Mouse (Mus musculus) midbrain, postnatal 0 days (tissue): ENCODE results near the gene Mpdu1. TPM values are rescaled to one million over a fixed set of nuclear protein-coding genes. Genes with fewer than 3 reads are reported as not detected.

Experiments used
- ATAC-seq: fragments of 200-750 bp; cut with Nextera tagmentation; 2 replicates; pipeline ENCODE4 v1.8.0; 2017; ENCODE audit warnings: moderate number of reproducible peaks, mild to moderate bottlenecking, moderate TSS enrichment, moderate library complexity; ENCODE audit not compliant: low FRiP score
- DNase-seq: peaks from one replicate; pipeline ENCODE4 v3.0.0-alpha.2; 2015; ENCODE audit warnings: low spot score
- H3K27ac ChIP-seq: fragments of 300-500 bp; sonication (generic); 2 replicates; pipeline ENCODE4 v1.5.1; 2014; ENCODE audit warnings: low read depth, mild to moderate bottlenecking, low read length, mixed read lengths
- H3K27me3 ChIP-seq: fragments of 300-500 bp; sonication (generic); 2 replicates; pipeline ENCODE4 v1.6.1; 2014; ENCODE audit warnings: low read length, control low read depth, mixed read lengths; ENCODE audit not compliant: insufficient read depth
- H3K36me3 ChIP-seq: fragments of 300-500 bp; sonication (generic); 2 replicates; pipeline ENCODE4 v1.6.1; 2014; ENCODE audit warnings: low read length, control low read depth, mixed read lengths; ENCODE audit not compliant: insufficient read depth
- H3K4me1 ChIP-seq: fragments of 300-500 bp; sonication (generic); 2 replicates; pipeline ENCODE4 v1.6.1; 2014; ENCODE audit warnings: mild to moderate bottlenecking, control low read depth, antibody characterized with exemption, low read length, mixed read lengths; ENCODE audit not compliant: insufficient read depth
- H3K4me2 ChIP-seq: fragments of 300-500 bp; sonication (generic); 2 replicates; pipeline ENCODE4 v1.6.1; 2014; ENCODE audit warnings: low read depth, mild to moderate bottlenecking, low read length, mixed read lengths; ENCODE audit not compliant: poor library complexity, severe bottlenecking
- H3K4me3 ChIP-seq: fragments of 300-500 bp; sonication (generic); 2 replicates; pipeline ENCODE4 v1.5.1; 2014; ENCODE audit warnings: low read depth, mild to moderate bottlenecking, low read length, moderate library complexity
- H3K9ac ChIP-seq: fragments of 300-500 bp; sonication (generic); replicated peaks from 2 replicates; pipeline ENCODE4 v1.6.1; 2014; ENCODE audit warnings: mild to moderate bottlenecking, low read length, moderate library complexity, mixed read lengths; ENCODE audit not compliant: poor library complexity, severe bottlenecking
- H3K9me3 ChIP-seq: fragments of 300-500 bp; sonication (generic); 2 replicates; pipeline ENCODE4 v1.6.1; 2016; ENCODE audit warnings: low read length, control low read depth
- CTCF ChIP-seq: IDR thresholded peaks from 2 replicates; pipeline ENCODE4 v1.5.1; 2016; ENCODE audit warnings: antibody characterized with exemption, mild to moderate bottlenecking
- WGBS: fragments of 180-500 bp; shearing (Covaris S2); extraction: QIAGEN DNeasy Blood & Tissue Kit; methylation state at CpG from one replicate; pipeline ENCODE4 v1.1.7; 2014; 5-methylcytosine and 5-hydroxymethylcytosine counted together
- microRNA counts: library from miRNA; unstranded; fragments of <30 nt; microRNA quantifications from one replicate; lab custom pipeline; 2015
- microRNA-seq: library from miRNA; unstranded; fragments of <30 nt; microRNA quantifications from one replicate; pipeline ENCODE4, GENCODE M21; 2016; ENCODE audit warnings: borderline number of aligned reads
- polyA plus RNA-seq: library from polyadenylated mRNA; unstranded; fragments of >200 nt; fragmentation: Nextera tagmentation; extraction: Ambion mirVana; gene quantifications from 2 replicates; pipeline ENCODE4 v1.2.1, GENCODE M21; 2015
- total RNA-seq: library from RNA; depleted of rRNA; stranded (reverse); fragments of >200 nt; gene quantifications from 2 replicates; pipeline ENCODE4 v1.2.3, GENCODE M21; 2014; rRNA removed

The Mpdu1 gene
- total and polyA plus RNA-seq, 2 experiments from 2014 or later, result 118 to 278 TPM

GRCm38 (mm10) chr11:69613553-69614256 is 48.7 kb downstream of the Mpdu1 start:
- 7% methylated on average over 19 of the region's 19 CpGs for WGBS
- TF ChIP-seq CTCF, result peak; percentile 78
- Histone ChIP-seq H3K9me3 (no peaks in the 10 kb centered on the region), H3K4me2 (no peak overlapping the region), H3K36me3 (no peaks in the 10 kb centered on the region), H3K27ac (peak overlapping the region; percentile 26; the same call in 1 of the 2 replicates), H3K4me1 (no peaks in the 10 kb centered on the region), H3K27me3 (no peaks in the 10 kb centered on the region), H3K4me3 (no peak overlapping the region), H3K9ac (no peak overlapping the region)
- DNase-seq, result peak; percentile 81
- ATAC-seq, result no peak

GRCm38 (mm10) chr11:69610899-69611298 is 51.5 kb downstream of the Mpdu1 start:
- H3K9me3 ChIP-seq, result no peaks in the 10 kb centered on the region
- WGBS, result 69% methylated on average over 4 of the region's 4 CpGs
- no peak overlapping the region for H3K27ac ChIP-seq
- no peaks in the 10 kb centered on the region for H3K27me3 ChIP-seq
- H3K9ac ChIP-seq, result no peak overlapping the region
- DNase-seq (peak; percentile 68), ATAC-seq (peak; percentile 38; the same call in 1 of the 2 replicates)
- no peak overlapping the region for H3K4me3 ChIP-seq
- H3K36me3 ChIP-seq, result no peaks in the 10 kb centered on the region
- 0 out of 2 replicates have a peak, but pooled peaks cover 3% of the 10 kb centered on the region for H3K4me1 ChIP-seq
- H3K4me2 ChIP-seq, result no peak overlapping the region
- no peak for TF ChIP-seq CTCF

GRCm38 (mm10) chr11:69609416-69609815 is 53.0 kb downstream of the Mpdu1 start:
- no peak for DNase-seq
- Histone ChIP-seq H3K4me2 (no peak overlapping the region), H3K9ac (no peak overlapping the region), H3K36me3 (no peaks in the 10 kb centered on the region), H3K4me3 (no peak overlapping the region), H3K4me1 (0 out of 2 replicates have a peak, but pooled peaks cover 3% of the 10 kb centered on the region), H3K9me3 (no peaks in the 10 kb centered on the region), H3K27me3 (no peaks in the 10 kb centered on the region), H3K27ac (no peak overlapping the region)
- no peak for ATAC-seq
- WGBS, result 63% methylated on average over 7 of the region's 7 CpGs
- no peak for TF ChIP-seq CTCF

GRCm38 (mm10) chr11:69608525-69608924 is 53.9 kb downstream of the Mpdu1 start:
- Histone ChIP-seq H3K36me3 (no peaks in the 10 kb centered on the region), H3K4me3 (no peak overlapping the region), H3K4me2 (no peak overlapping the region), H3K9ac (no peak overlapping the region), H3K27ac (no peak overlapping the region), H3K9me3 (no peaks in the 10 kb centered on the region), H3K4me1 (peaks cover 10% of the 10 kb centered on the region), H3K27me3 (no peaks in the 10 kb centered on the region)
- 93% methylated on average over 3 of the region's 3 CpGs for WGBS
- DNase-seq (no peak), ATAC-seq (no peak)
- no peak for TF ChIP-seq CTCF

- H3K27me3 ChIP-seq, result no peaks in the 10 kb centered on the region
- TF ChIP-seq CTCF, result no peak
- H3K9me3 ChIP-seq, result no peaks in the 10 kb centered on the region
- DNase-seq (no peak), ATAC-seq (no peak)
- H3K4me2 ChIP-seq, result no peak overlapping the region
- peaks cover 10% of the 10 kb centered on the region for H3K36me3 ChIP-seq
- H3K9ac ChIP-seq, result no peak overlapping the region
- H3K4me1 ChIP-seq, result peaks cover 10% of the 10 kb centered on the region
- WGBS, result 87% methylated on average over 2 of the region's 2 CpGs
- no peak overlapping the region for H3K27ac ChIP-seq
- no peak overlapping the region for H3K4me3 ChIP-seq
Observed at GRCm38 (mm10) chr11:69606832-69607231, 55.6 kb downstream of the Mpdu1 start.

MicroRNAs encoded within 50 kb of the gene (microRNA counts, 519-probe panel; counts per million panel counts)
- 528 counts per million, percentile 58 among the panel's probes with 10 or more counts for microRNA mmu-miR-1934 (lab: Ali Mortazavi, UCI)
- 2,727 counts per million, percentile 68 among the panel's probes with 10 or more counts for microRNA mmu-miR-467f (lab: Ali Mortazavi, UCI)

Small RNA genes lying within 50 kb of the gene (microRNA-seq; reads per million reads assigned to microRNA genes)
- 4.4 reads per million, percentile 7 among the genes with 10 or more reads in this experiment for gene Mir1934
- gene Mir467f, result not detected

Other genes starting within 250 kb of the Mpdu1 start
Only the 30 nearest of the 34 such genes appear.
- 9.5 and 12.5 TPM in 2 replicates for gene Dnah2, start 113.5 kb downstream of the Mpdu1 start, total RNA-seq
- gene Dnah2, start 113.5 kb downstream of the Mpdu1 start, polyA plus RNA-seq, result 3.9 and 4.1 TPM in 2 replicates
- gene Efnb3, start 102.4 kb downstream of the Mpdu1 start, total RNA-seq, result 145 and 155 TPM in 2 replicates
- gene Efnb3, start 102.4 kb downstream of the Mpdu1 start, polyA plus RNA-seq, result 151 and 166 TPM in 2 replicates
- gene Wrap53, start 82.4 kb downstream of the Mpdu1 start, total RNA-seq, result 15.7 and 16.8 TPM in 2 replicates
- 12.6 and 14.2 TPM in 2 replicates for gene Wrap53, start 82.4 kb downstream of the Mpdu1 start, polyA plus RNA-seq
- 29.5 and 34.5 TPM in 2 replicates for gene Trp53, start 82.3 kb downstream of the Mpdu1 start, total RNA-seq
- gene Trp53, start 82.3 kb downstream of the Mpdu1 start, polyA plus RNA-seq, result 30.3 and 31.9 TPM in 2 replicates
- 145 and 161 TPM in 2 replicates for gene Atp1b2, start 56.7 kb downstream of the Mpdu1 start, total RNA-seq
- gene Atp1b2, start 56.7 kb downstream of the Mpdu1 start, polyA plus RNA-seq, result 167 and 175 TPM in 2 replicates
- gene Shbg, start 44.7 kb downstream of the Mpdu1 start, total RNA-seq, result not detected in 2 replicates
- not detected in 2 replicates for gene Shbg, start 44.7 kb downstream of the Mpdu1 start, polyA plus RNA-seq
- 10.5 and 13.3 TPM in 2 replicates for gene Sat2, start 40.6 kb downstream of the Mpdu1 start, total RNA-seq
- 29.6 and 29.9 TPM in 2 replicates for gene Sat2, start 40.6 kb downstream of the Mpdu1 start, polyA plus RNA-seq
- 76.6 and 84.1 TPM in 2 replicates for gene Fxr2, start 29.7 kb downstream of the Mpdu1 start, total RNA-seq
- gene Fxr2, start 29.7 kb downstream of the Mpdu1 start, polyA plus RNA-seq, result 22.5 and 27.2 TPM in 2 replicates
- 0.27 TPM in 1 of 2 replicates, not detected in the other for gene Sox15, start 7.3 kb downstream of the Mpdu1 start, total RNA-seq
- gene Sox15, start 7.3 kb downstream of the Mpdu1 start, polyA plus RNA-seq, result 0.19 and 0.20 TPM in 2 replicates
- 7.2 and 10.3 TPM in 2 replicates for gene Cd68, start 3.5 kb upstream of the Mpdu1 start, total RNA-seq
- 10.6 and 11.0 TPM in 2 replicates for gene Cd68, start 3.5 kb upstream of the Mpdu1 start, polyA plus RNA-seq
- gene Eif4a1, start 9.8 kb upstream of the Mpdu1 start, total RNA-seq, result 767 and 793 TPM in 2 replicates
- 501 and 502 TPM in 2 replicates for gene Eif4a1, start 9.8 kb upstream of the Mpdu1 start, polyA plus RNA-seq
- gene Senp3, start 19.4 kb upstream of the Mpdu1 start, total RNA-seq, result 81.7 and 89.2 TPM in 2 replicates
- 70.3 and 74.0 TPM in 2 replicates for gene Senp3, start 19.4 kb upstream of the Mpdu1 start, polyA plus RNA-seq
- 0.27 and 0.57 TPM in 2 replicates for gene Tnfsf13, start 23.1 kb upstream of the Mpdu1 start, total RNA-seq
- gene Tnfsf13, start 23.1 kb upstream of the Mpdu1 start, polyA plus RNA-seq, result 0.96 and 1.1 TPM in 2 replicates
- 4.7 and 6.2 TPM in 2 replicates for gene Tnfsf12, start 33.2 kb upstream of the Mpdu1 start, total RNA-seq
- gene Tnfsf12, start 33.2 kb upstream of the Mpdu1 start, polyA plus RNA-seq, result 4.3 and 4.5 TPM in 2 replicates
- 1.3 and 1.8 TPM in 2 replicates for gene Tnfsfm13, start 33.5 kb upstream of the Mpdu1 start, total RNA-seq
- gene Tnfsfm13, start 33.5 kb upstream of the Mpdu1 start, polyA plus RNA-seq, result 1.2 and 1.9 TPM in 2 replicates
- 16.9 and 25.1 TPM in 2 replicates for gene Polr2a, start 96.0 kb upstream of the Mpdu1 start, total RNA-seq
- 9.0 and 10.2 TPM in 2 replicates for gene Polr2a, start 96.0 kb upstream of the Mpdu1 start, polyA plus RNA-seq
- gene Slc35g3, start 99.3 kb upstream of the Mpdu1 start, total RNA-seq, result not detected in 2 replicates
- gene Slc35g3, start 99.3 kb upstream of the Mpdu1 start, polyA plus RNA-seq, result 0.23 and 0.26 TPM in 2 replicates
- gene Zbtb4, start 103.3 kb upstream of the Mpdu1 start, total RNA-seq, result 31.5 and 34.3 TPM in 2 replicates
- gene Zbtb4, start 103.3 kb upstream of the Mpdu1 start, polyA plus RNA-seq, result 4.4 and 5.0 TPM in 2 replicates
- gene Chrnb1, start 133.3 kb upstream of the Mpdu1 start, total RNA-seq, result 1.5 and 1.6 TPM in 2 replicates
- 1.1 TPM in 2 replicates for gene Chrnb1, start 133.3 kb upstream of the Mpdu1 start, polyA plus RNA-seq
- gene Fgf11, start 139.2 kb upstream of the Mpdu1 start, total RNA-seq, result 12.7 and 16.4 TPM in 2 replicates
- gene Fgf11, start 139.2 kb upstream of the Mpdu1 start, polyA plus RNA-seq, result 2.6 and 2.8 TPM in 2 replicates
- gene Tmem102, start 143.0 kb upstream of the Mpdu1 start, total RNA-seq, result 0.16 TPM in 1 of 2 replicates, not detected in the other
- gene Tmem102, start 143.0 kb upstream of the Mpdu1 start, polyA plus RNA-seq, result 0.80 and 0.94 TPM in 2 replicates
- not detected in 2 replicates for gene Gm39566, start 152.7 kb upstream of the Mpdu1 start, total RNA-seq
- not detected in 2 replicates for gene Gm39566, start 152.7 kb upstream of the Mpdu1 start, polyA plus RNA-seq
- not detected in 2 replicates for gene Spem2, start 155.8 kb upstream of the Mpdu1 start, total RNA-seq
- gene Spem2, start 155.8 kb upstream of the Mpdu1 start, polyA plus RNA-seq, result not detected in 2 replicates
- gene Spem1, start 159.5 kb upstream of the Mpdu1 start, total RNA-seq, result 0.93 TPM in 1 of 2 replicates, not detected in the other
- gene Spem1, start 159.5 kb upstream of the Mpdu1 start, polyA plus RNA-seq, result 0.20 and 0.27 TPM in 2 replicates
- gene Nlgn2, start 175.1 kb upstream of the Mpdu1 start, total RNA-seq, result 117 and 137 TPM in 2 replicates
- gene Nlgn2, start 175.1 kb upstream of the Mpdu1 start, polyA plus RNA-seq, result 21.0 and 23.5 TPM in 2 replicates
- gene Tmem256, start 175.9 kb upstream of the Mpdu1 start, total RNA-seq, result 95.5 and 103 TPM in 2 replicates
- gene Tmem256, start 175.9 kb upstream of the Mpdu1 start, polyA plus RNA-seq, result 349 and 370 TPM in 2 replicates
- gene Plscr3, start 183.7 kb upstream of the Mpdu1 start, total RNA-seq, result 24.1 and 26.6 TPM in 2 replicates
- 33.5 and 35.0 TPM in 2 replicates for gene Plscr3, start 183.7 kb upstream of the Mpdu1 start, polyA plus RNA-seq
- gene Tnk1, start 196.1 kb upstream of the Mpdu1 start, total RNA-seq, result not detected in 2 replicates
- gene Tnk1, start 196.1 kb upstream of the Mpdu1 start, polyA plus RNA-seq, result 0.16 TPM in 2 replicates
- not detected in 2 replicates for gene Tmem95, start 215.4 kb upstream of the Mpdu1 start, total RNA-seq
- not detected in 2 replicates for gene Tmem95, start 215.4 kb upstream of the Mpdu1 start, polyA plus RNA-seq
- gene Kctd11, start 218.8 kb upstream of the Mpdu1 start, total RNA-seq, result 0.93 and 1.6 TPM in 2 replicates
- gene Kctd11, start 218.8 kb upstream of the Mpdu1 start, polyA plus RNA-seq, result 0.57 and 0.92 TPM in 2 replicates